Mouse (Mus musculus): ENCODE measurements at regions not wholly inside any gene's neighbourhood (a gene's known extent, or its start where the extent isn't known, plus 50 kb on each side); places are given as distances from the start of the nearest gene placed in this dataset.

DNA sequence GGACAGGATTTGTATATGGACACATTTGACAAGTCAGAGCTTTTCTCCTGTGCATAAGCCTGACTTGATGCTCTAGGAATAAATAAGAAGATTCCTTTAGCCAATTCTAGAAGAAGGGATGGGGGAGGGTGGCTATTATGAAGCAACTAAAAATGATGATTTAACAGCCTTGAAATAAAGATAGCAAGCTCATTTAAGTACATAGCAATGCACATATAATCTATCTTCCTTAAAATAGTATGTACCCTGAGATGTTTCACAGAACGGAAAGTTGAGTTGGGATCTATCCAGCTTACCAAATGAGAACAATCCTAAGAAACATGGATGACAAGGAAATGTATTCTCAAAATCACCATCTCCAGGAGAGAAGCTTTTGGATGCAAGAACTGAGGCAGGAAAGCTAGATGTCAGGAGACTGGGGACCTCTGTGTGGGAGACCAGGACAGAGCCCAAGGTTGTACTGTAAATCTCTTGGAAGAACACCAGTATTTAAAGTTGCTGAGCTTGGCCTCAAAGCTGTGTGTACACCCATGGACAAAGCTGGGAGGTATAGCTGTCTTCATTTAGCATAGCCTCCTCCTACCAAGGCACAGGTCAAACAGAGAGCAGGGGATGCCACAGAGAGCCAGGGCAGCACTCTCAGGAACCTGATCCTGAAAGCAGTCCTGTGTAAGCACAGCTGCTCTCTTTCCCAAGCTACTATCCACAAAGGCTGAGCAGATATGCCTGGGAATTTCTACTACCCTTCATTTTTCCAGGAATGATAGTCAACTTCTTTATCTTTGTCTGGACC lies 192.3 kb downstream of the Parm1 start:
- H3K9ac ChIP-seq (ENCODE audit: insufficient read depth, low read depth), result no peak overlapping the region
- H3K9me3 ChIP-seq (replicated peaks; ENCODE audit: low read length), result peaks cover 2% of the 10 kb centered on the region
- dilution Hi-C loops (cut with MboI; ENCODE audit: extremely low pct_ligation_motif_present, extremely low pct_unique_long_range_greater_than_20kb, low sequenced_read_pairs), result no loop called here

DNA sequence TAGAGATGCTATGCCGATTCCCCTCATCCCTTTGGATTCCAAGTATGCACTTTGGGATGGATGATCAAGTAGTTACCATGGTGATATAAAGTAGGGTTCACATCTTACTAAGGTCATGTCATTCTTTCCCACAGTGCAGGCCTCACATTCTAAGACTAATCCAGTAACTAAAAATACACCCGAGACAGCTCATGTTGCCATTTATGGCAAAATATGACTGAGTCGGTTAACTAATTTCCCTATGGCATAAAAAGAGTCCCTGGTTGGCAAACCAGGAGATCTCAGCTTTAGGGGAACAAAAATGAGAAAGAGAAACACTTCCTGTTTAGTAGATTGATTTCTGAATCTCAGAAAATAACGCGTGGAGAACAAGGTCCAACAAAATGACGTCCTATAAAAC lies 190.7 kb downstream of the Parm1 start:
- Histone ChIP-seq H3K79me2 (replicated peaks; ENCODE audit: control insufficient read depth, extremely low read depth, insufficient read depth, poor library complexity, severe bottlenecking) (no peaks in the 10 kb centered on the region), H3K36me3 (replicated peaks in 1 of 2; ENCODE audit: control insufficient read depth in 1 of 2, insufficient read depth in 1 of 2, low read length in 1 of 2) (no peaks in the 10 kb centered on the region), H3K27ac (ENCODE audit: insufficient read depth, low read depth) (no peak overlapping the region), H3K27me3 (replicated peaks) (no peaks in the 10 kb centered on the region), H3K9ac (ENCODE audit: insufficient read depth, low read depth) (no peak overlapping the region), H3K4me1 (ENCODE audit: control insufficient read depth in 1 of 2, insufficient read depth in 2 of 2) (peaks cover 3 to 15% of the 10 kb centered on the region in 2 experiments; a peak in 3 of 4 replicates), H3K9me3 (replicated peaks; ENCODE audit: low read length) (no peaks in the 10 kb centered on the region), H3K4me2 (ENCODE audit: insufficient read depth, low read depth, poor library complexity, severe bottlenecking) (no peak overlapping the region), H3K4me3 (replicated peaks in 1 of 3; ENCODE audit: low read depth in 2 of 3, low read length in 2 of 3, poor library complexity in 1 of 3) (no peak overlapping the region)
- DNase-seq (ENCODE audit: extremely low read depth), result peak; percentile 28
- dilution Hi-C loops (cut with MboI; ENCODE audit: extremely low pct_ligation_motif_present, extremely low pct_unique_long_range_greater_than_20kb, low sequenced_read_pairs), result no loop called here
- in situ Hi-C loops (cut with MboI; ENCODE audit: low pct_ligation_motif_present, low pct_unique_long_range_greater_than_20kb, low sequenced_read_pairs), result no loop called here
- TF ChIP-seq RCOR1 (conservative IDR thresholded peaks at IDR 0.05; ENCODE audit: low read depth, low read length) (no peak), CTCF (conservative IDR thresholded peaks at IDR 0.05 in 1 of 2, IDR thresholded peaks at IDR 0.05 in 1 of 2; ENCODE audit: low read depth in 2 of 2, low read length in 2 of 2) (no peak), EP300 (IDR thresholded peaks at IDR 0.05; ENCODE audit: low read length) (no peak), KAT2A (IDR thresholded peaks at IDR 0.05; ENCODE audit: insufficient replicate concordance, low read length) (no peak), MXI1 (IDR thresholded peaks at IDR 0.05; ENCODE audit: low read depth, low read length) (no peak), ELF1 (IDR thresholded peaks at IDR 0.05; ENCODE audit: low read depth, low read length) (peak; percentile 14; the same call in 1 of the 2 replicates), PAX5 (IDR thresholded peaks at IDR 0.05; ENCODE audit: low read length) (no peak), HCFC1 (IDR thresholded peaks at IDR 0.05; ENCODE audit: low read depth, low read length) (no peak), MAX (IDR thresholded peaks at IDR 0.05; ENCODE audit: low read length) (no peak), ZMIZ1 (IDR thresholded peaks at IDR 0.05; ENCODE audit: low read depth, low read length) (no peak), MAFK (IDR thresholded peaks at IDR 0.05; ENCODE audit: insufficient replicate concordance, low read length) (no peak), GABPA (IDR thresholded peaks at IDR 0.05; ENCODE audit: insufficient replicate concordance, low read depth, low read length) (no peak), NRF1 (IDR thresholded peaks at IDR 0.05; ENCODE audit: low read depth, low read length) (no peak), TCF12 (IDR thresholded peaks at IDR 0.05; ENCODE audit: low read depth, low read length) (no peak), ZNF384 (IDR thresholded peaks at IDR 0.05; ENCODE audit: low read depth, low read length) (no peak), MYC (IDR thresholded peaks at IDR 0.05; ENCODE audit: low read depth, low read length) (no peak), MEF2A (IDR thresholded peaks at IDR 0.05; ENCODE audit: borderline replicate concordance, low read depth, low read length) (peak; percentile 95)

More for the DNA sequence above, 192.3 kb downstream of the Parm1 start:
- no peak overlapping the region for H3K27ac ChIP-seq (ENCODE audit: insufficient read depth, low read depth)
- no peaks in the 10 kb centered on the region for H3K79me2 ChIP-seq (replicated peaks; ENCODE audit: control insufficient read depth, extremely low read depth, insufficient read depth, poor library complexity, severe bottlenecking)
- TF ChIP-seq ZC3H11A (IDR thresholded peaks at IDR 0.05; ENCODE audit: low read depth, low read length), result no peak
- no peak overlapping the region for H3K4me2 ChIP-seq (ENCODE audit: insufficient read depth, low read depth, poor library complexity, severe bottlenecking)
- H3K4me1 ChIP-seq (ENCODE audit: control insufficient read depth in 1 of 2, insufficient read depth in 2 of 2), result peaks cover 3 to 15% of the 10 kb centered on the region in 2 experiments; a peak in 3 of 4 replicates
- no peaks in the 10 kb centered on the region for H3K27me3 ChIP-seq (replicated peaks)
- H3K36me3 ChIP-seq (replicated peaks in 1 of 2; ENCODE audit: control insufficient read depth in 1 of 2, insufficient read depth in 1 of 2, low read length in 1 of 2), result no peaks in the 10 kb centered on the region
- DNase-seq (ENCODE audit: extremely low read depth), result no peak
- in situ Hi-C loops (cut with MboI; ENCODE audit: low pct_ligation_motif_present, low pct_unique_long_range_greater_than_20kb, low sequenced_read_pairs), result no loop called here
- H3K4me3 ChIP-seq (replicated peaks in 1 of 3; ENCODE audit: low read depth in 2 of 3, low read length in 2 of 3, poor library complexity in 1 of 3), result no peak overlapping the region
